ENCODE assay signal across 8 mouse cellular contexts in genomic region chr4:136134418-136134977, GRCm38 (mm10). TPM values are rescaled to one million over a fixed set of nuclear protein-coding genes. Genes with fewer than 3 reads are reported as not detected.
DNase-seq lines count a peak whose midpoint lies in the region; ATAC-seq and TF ChIP-seq lines count a peak whose summit lies in the region.

No protein-coding gene starts in this region.

- H3K9ac ChIP-seq in liver, adult 2 months (ENCODE audit: low read depth, low read length) = peak overlapping the region; percentile 88
- peak overlapping the region; percentile 45 for H3K9ac ChIP-seq in embryonic facial prominence, embryonic 15.5 days
- peak overlapping the region; percentile 74 for H3K9ac ChIP-seq in hindbrain, embryonic 16.5 days (ENCODE audit: low read depth, low read length)
- peak overlapping the region; percentile 64 for H3K9ac ChIP-seq in midbrain, embryonic 16.5 days (ENCODE audit: low read depth, low read length)

- H3K4me3 ChIP-seq in liver, adult 2 months (ENCODE audit: insufficient read depth, low read depth, low read length) = peak overlapping the region; percentile 46
- H3K4me3 ChIP-seq in embryonic facial prominence, embryonic 15.5 days (replicated peaks) = peak overlapping the region; percentile 44
- peak overlapping the region; percentile 47 for H3K4me3 ChIP-seq in hindbrain, embryonic 16.5 days (ENCODE audit: low read length)
- peak overlapping the region; percentile 40 for H3K4me3 ChIP-seq in midbrain, embryonic 16.5 days (ENCODE audit: low read depth, low read length)

- ATAC-seq in embryonic facial prominence, embryonic 15.5 days (ENCODE audit: insufficient number of reproducible peaks, low FRiP score, low TSS enrichment, low read depth) = peak; percentile 22; the same call in 1 of the 2 replicates
- ATAC-seq in hindbrain, embryonic 16.5 days = peak; percentile 53; the same call in 1 of the 2 replicates
- peak; percentile 30 for ATAC-seq in midbrain, embryonic 16.5 days

- no peak for TF ChIP-seq CTCF in liver, adult 2 months (IDR thresholded peaks at IDR 0.05; ENCODE audit: low read depth, low read length)

- no peaks in the 10 kb centered on the region for H3K27me3 ChIP-seq in liver, adult 2 months (ENCODE audit: control insufficient read depth, insufficient read depth, low read length)
- H3K27me3 ChIP-seq in embryonic facial prominence, embryonic 15.5 days = no peaks in the 10 kb centered on the region
- no peaks in the 10 kb centered on the region for H3K27me3 ChIP-seq in hindbrain, embryonic 16.5 days (replicated peaks; ENCODE audit: control insufficient read depth, insufficient read depth, low read length)
- H3K27me3 ChIP-seq in midbrain, embryonic 16.5 days (ENCODE audit: control insufficient read depth, insufficient read depth, low read depth, low read length) = no peaks in the 10 kb centered on the region

- H3K9me3 ChIP-seq in embryonic facial prominence, embryonic 15.5 days (replicated peaks) = no peaks in the 10 kb centered on the region
- H3K9me3 ChIP-seq in hindbrain, embryonic 16.5 days (ENCODE audit: control insufficient read depth, low read length) = no peaks in the 10 kb centered on the region
- H3K9me3 ChIP-seq in midbrain, embryonic 16.5 days (replicated peaks; ENCODE audit: control insufficient read depth, low read length, poor library complexity, severe bottlenecking) = no peaks in the 10 kb centered on the region

- H3K36me3 ChIP-seq in liver, adult 2 months (ENCODE audit: control insufficient read depth, insufficient read depth, low read length) = no peaks in the 10 kb centered on the region
- H3K36me3 ChIP-seq in embryonic facial prominence, embryonic 15.5 days = no peaks in the 10 kb centered on the region
- H3K36me3 ChIP-seq in hindbrain, embryonic 16.5 days (ENCODE audit: control insufficient read depth, insufficient read depth, low read length) = no peaks in the 10 kb centered on the region
- no peaks in the 10 kb centered on the region for H3K36me3 ChIP-seq in midbrain, embryonic 16.5 days (ENCODE audit: control insufficient read depth, insufficient read depth, low read length)

- H3K4me1 ChIP-seq in liver, adult 2 months (ENCODE audit: control insufficient read depth, insufficient read depth, low read length) = peaks cover 18% of the 10 kb centered on the region
- peaks cover 44% of the 10 kb centered on the region for H3K4me1 ChIP-seq in embryonic facial prominence, embryonic 15.5 days
- H3K4me1 ChIP-seq in hindbrain, embryonic 16.5 days (ENCODE audit: control insufficient read depth, insufficient read depth, low read depth, low read length) = peaks cover 21% of the 10 kb centered on the region
- H3K4me1 ChIP-seq in midbrain, embryonic 16.5 days (ENCODE audit: control insufficient read depth, insufficient read depth, low read length) = peaks cover 13% of the 10 kb centered on the region

- peak overlapping the region; percentile 37 for H3K27ac ChIP-seq in liver, adult 2 months (replicated peaks; ENCODE audit: insufficient read depth, low read depth, low read length)
- H3K27ac ChIP-seq in embryonic facial prominence, embryonic 15.5 days (replicated peaks) = peak overlapping the region; percentile 98
- H3K27ac ChIP-seq in hindbrain, embryonic 16.5 days (ENCODE audit: low read depth, low read length) = peak overlapping the region; percentile 84
- H3K27ac ChIP-seq in midbrain, embryonic 16.5 days (ENCODE audit: low read length) = peak overlapping the region; percentile 80

- WGBS in liver, adult 2 months = 10% methylated on average over 15 of the region's 15 CpGs
- under 1% methylated on average over 15 of the region's 15 CpGs for WGBS in embryonic facial prominence, embryonic 15.5 days
- WGBS in hindbrain, embryonic 16.5 days = 2% methylated on average over 15 of the region's 15 CpGs
- WGBS in midbrain, embryonic 16.5 days = 1% methylated on average over 15 of the region's 15 CpGs

- no peak for TF ChIP-seq POLR2A in liver, adult 2 months (IDR thresholded peaks at IDR 0.05; ENCODE audit: extremely low read depth, insufficient read depth, low read length)

- no peaks in the 10 kb centered on the region for H3K79me2 ChIP-seq in liver, adult 2 months (ENCODE audit: control insufficient read depth, insufficient read depth, low read length)

- no peak for DNase-seq in liver, adult 2 months (ENCODE audit: extremely low read depth, low read depth, low spot score)
- no peak for DNase-seq in liver
- DNase-seq in cerebellum, adult 9-10 months = no peak
- DNase-seq in urinary bladder, postnatal 14 days (ENCODE audit: low spot score) = no peak
- DNase-seq in adrenal gland, adult 8-10 months = no peak

- peak overlapping the region; percentile 75 for H3K4me2 ChIP-seq in embryonic facial prominence, embryonic 15.5 days (replicated peaks)
- H3K4me2 ChIP-seq in hindbrain, embryonic 16.5 days (ENCODE audit: low read length) = peak overlapping the region; percentile 78
- H3K4me2 ChIP-seq in midbrain, embryonic 16.5 days (ENCODE audit: low read length) = peak overlapping the region; percentile 65

RNA-seq across cellular contexts. Expression of gene Id3, which starts 8.8 kb away (rescaled TPM):
- 33.2 and 47.4 TPM in 2 replicates for total RNA-seq in liver, adult 2 months (2014; rRNA removed)
- polyA plus RNA-seq in liver, adult 2 months (2012; rRNA removed) = 181 and 274 TPM in 2 replicates
- polyA plus RNA-seq in embryonic facial prominence, embryonic 15.5 days (2015; fragmentation: Nextera tagmentation; extraction: Ambion mirVana) = 432 and 441 TPM in 2 replicates
- 214 and 226 TPM in 2 replicates for polyA plus RNA-seq in hindbrain, embryonic 16.5 days (2015; fragmentation: Nextera tagmentation; extraction: Ambion mirVana)
- polyA plus RNA-seq in midbrain, embryonic 16.5 days (2015; fragmentation: Nextera tagmentation; extraction: Ambion mirVana) = 110 and 114 TPM in 2 replicates
- 10 to 100 TPM; 58.3 to 76.8 (median 73.8) TPM for total RNA-seq in adrenal gland, adult 8-10 months (2022)

RNA-seq across cellular contexts. Expression of gene E2f2, which starts 37.7 kb away (rescaled TPM):
- total RNA-seq in liver, adult 2 months (2014; rRNA removed) = 0.40 and 0.46 TPM in 2 replicates
- 0.75 and 0.76 TPM in 2 replicates for polyA plus RNA-seq in liver, adult 2 months (2012; rRNA removed)
- 10.1 and 12.5 TPM in 2 replicates for polyA plus RNA-seq in embryonic facial prominence, embryonic 15.5 days (2015; fragmentation: Nextera tagmentation; extraction: Ambion mirVana)
- 3.4 TPM in 2 replicates for polyA plus RNA-seq in hindbrain, embryonic 16.5 days (2015; fragmentation: Nextera tagmentation; extraction: Ambion mirVana)
- 1.4 and 1.6 TPM in 2 replicates for polyA plus RNA-seq in midbrain, embryonic 16.5 days (2015; fragmentation: Nextera tagmentation; extraction: Ambion mirVana)
- total RNA-seq in adrenal gland, adult 8-10 months (2022) = 1 to 10 TPM; 2.6 to 3.6 (median 2.7) TPM

Comparison
In these comparisons a context has a peak if more than half of its experiments do, and no peak if none do; other contexts are left out.
1. H3K27ac ChIP-seq: peak in every context shown above with its lines; median percentile 98 in embryonic facial prominence, embryonic 15.5 days; 84 in hindbrain, embryonic 16.5 days; 80 in midbrain, embryonic 16.5 days; 37 in liver, adult 2 months.